Mouse (Mus musculus) midbrain, embryonic 12.5 days (tissue): ENCODE measurements around the gene Clic1. TPM values are rescaled to one million over a fixed set of nuclear protein-coding genes. Genes with fewer than 3 reads are reported as not detected.
A peak's percentile ranks its signal among the peaks of the same experiment; 100 is the strongest.
"Not testable (repeated sequence)": the region's sequence is repeated elsewhere in the genome, so short reads cannot be mapped to it uniquely, and the experiment has no call there.

ENCODE experiments used
- ATAC-seq: fragments of 200-750 bp; cut with Nextera tagmentation; 2 replicates; pipeline ENCODE4 v1.8.0; 2017; ENCODE audit warnings: low read depth, moderate TSS enrichment, moderate library complexity; ENCODE audit not compliant: low FRiP score
- H3K27ac ChIP-seq: fragments of 300-500 bp; sonication (generic); replicated peaks from 2 replicates; pipeline ENCODE4 v1.5.1; 2016; ENCODE audit warnings: mild to moderate bottlenecking
- H3K27me3 ChIP-seq: fragments of 300-500 bp; sonication (generic); 2 replicates; pipeline ENCODE4 v1.6.1; 2016; ENCODE audit warnings: mild to moderate bottlenecking
- H3K36me3 ChIP-seq: fragments of 300-500 bp; sonication (generic); 2 replicates; pipeline ENCODE4 v1.6.1; 2016
- H3K4me1 ChIP-seq: fragments of 300-500 bp; sonication (generic); 2 replicates; pipeline ENCODE4 v1.6.1; 2016
- H3K4me2 ChIP-seq: fragments of 300-500 bp; sonication (generic); replicated peaks from 2 replicates; pipeline ENCODE4 v1.6.1; 2016; ENCODE audit warnings: mild to moderate bottlenecking, moderate library complexity
- H3K4me3 ChIP-seq: fragments of 300-500 bp; sonication (generic); 2 replicates; pipeline ENCODE4 v1.5.1; 2016; ENCODE audit warnings: mild to moderate bottlenecking
- H3K9ac ChIP-seq: fragments of 300-500 bp; sonication (generic); replicated peaks from 2 replicates; pipeline ENCODE4 v1.6.1; 2016; ENCODE audit warnings: mild to moderate bottlenecking, moderate library complexity
- H3K9me3 ChIP-seq: fragments of 300-500 bp; sonication (generic); 2 replicates; pipeline ENCODE4 v1.6.1; 2016; ENCODE audit warnings: mild to moderate bottlenecking
- WGBS: fragments of 180-500 bp; shearing (Covaris S2); methylation state at CpG from one replicate; pipeline ENCODE4 v1.1.7; 2016; 5-methylcytosine and 5-hydroxymethylcytosine counted together
- polyA plus RNA-seq: library from polyadenylated mRNA; unstranded; fragments of >200 nt; fragmentation: Nextera tagmentation; extraction: Ambion mirVana; gene quantifications from 2 replicates; pipeline ENCODE4 v1.2.1, GENCODE M21; 2016

The Clic1 gene
- polyA plus RNA-seq, 1 experiment from 2014 or later = 165 TPM

DNA sequence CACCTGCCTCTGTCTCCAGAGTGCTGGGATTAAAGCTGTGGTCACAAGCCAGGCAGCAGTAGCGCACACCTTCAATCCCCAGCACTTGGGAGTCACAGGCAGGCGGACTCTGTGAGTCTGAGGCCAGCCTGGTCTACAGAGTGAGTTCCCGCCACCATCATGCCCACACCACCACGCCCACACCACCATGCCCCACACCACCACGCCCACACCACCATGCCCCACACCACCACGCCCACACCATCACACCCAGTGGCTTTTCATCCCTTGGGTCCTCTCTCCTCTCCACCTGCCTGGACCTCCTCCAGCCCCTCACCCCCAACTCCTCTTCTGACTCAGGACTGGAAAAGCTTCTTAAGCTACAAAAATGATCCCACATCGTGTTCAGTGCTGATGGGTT lies 17.9 kb upstream of the Clic1 start:
- Histone ChIP-seq H3K27me3 (no peaks in the 10 kb centered on the region; the same call in 1 of the 2 replicates), H3K4me3 (no peak overlapping the region), H3K4me1 (peaks cover 22% of the 10 kb centered on the region), H3K27ac (no peak overlapping the region), H3K4me2 (no peak overlapping the region), H3K9me3 (no peaks in the 10 kb centered on the region), H3K36me3 (no peaks in the 10 kb centered on the region), H3K9ac (no peak overlapping the region)
- WGBS = 91% methylated on average over 7 of the region's 7 CpGs
- ATAC-seq = no peak

- H3K36me3 ChIP-seq = no peaks in the 10 kb centered on the region
- no peaks in the 10 kb centered on the region for H3K9me3 ChIP-seq
- H3K4me2 ChIP-seq = no peak overlapping the region
- ATAC-seq = no peak
- WGBS = 78% methylated on average over 8 of the region's 8 CpGs
- no peak overlapping the region for H3K27ac ChIP-seq
- H3K27me3 ChIP-seq = no peaks in the 10 kb centered on the region; the same call in 1 of the 2 replicates
- H3K4me1 ChIP-seq = peaks cover 17% of the 10 kb centered on the region
- no peak overlapping the region for H3K9ac ChIP-seq
- H3K4me3 ChIP-seq = no peak overlapping the region
Observed at GRCm38 (mm10) chr17:35032323-35032870, 17.4 kb upstream of the Clic1 start.

- ATAC-seq, H3K36me3 ChIP-seq: not testable (repeated sequence)
Observed at GRCm38 (mm10) chr17:35033703-35034102, 16.1 kb upstream of the Clic1 start.

DNA sequence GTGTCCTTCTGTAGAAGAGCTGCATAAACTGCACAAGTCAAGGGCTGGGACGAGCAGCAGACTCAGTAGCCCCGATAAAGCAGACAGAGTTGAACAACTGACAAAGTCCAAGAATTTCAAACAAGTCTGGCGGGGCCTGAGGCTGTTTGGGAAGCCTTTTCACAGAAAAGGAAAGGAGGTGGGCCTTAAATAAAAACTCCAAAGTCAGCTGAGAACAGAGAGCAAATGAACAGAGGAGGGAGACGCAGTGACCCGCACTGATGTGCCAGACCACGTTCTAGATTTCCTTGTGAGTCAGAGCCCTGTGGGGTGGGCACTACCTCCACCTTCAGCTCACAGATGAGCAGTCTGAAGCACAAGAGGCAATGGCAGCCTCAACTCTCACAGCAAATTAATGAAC lies 14.9 kb upstream of the Clic1 start:
- no peak overlapping the region for H3K4me3 ChIP-seq
- H3K9me3 ChIP-seq = no peaks in the 10 kb centered on the region
- H3K4me1 ChIP-seq = peaks cover 5% of the 10 kb centered on the region
- 82% methylated on average over 6 of the region's 6 CpGs for WGBS
- ATAC-seq = no peak
- no peak overlapping the region for H3K27ac ChIP-seq
- H3K9ac ChIP-seq = no peak overlapping the region
- no peaks in the 10 kb centered on the region; the same call in 1 of the 2 replicates for H3K27me3 ChIP-seq
- no peak overlapping the region for H3K4me2 ChIP-seq
- H3K36me3 ChIP-seq = no peaks in the 10 kb centered on the region

More at GRCm38 (mm10) chr17:35033703-35034102, 16.1 kb upstream of the Clic1 start:
- not testable (repeated sequence) for H3K4me2 ChIP-seq, H3K9me3 ChIP-seq, H3K9ac ChIP-seq, H3K4me3 ChIP-seq, H3K27me3 ChIP-seq, H3K27ac ChIP-seq, H3K4me1 ChIP-seq
- 57% methylated on average over 1 of the region's 1 CpGs for WGBS

GRCm38 (mm10) chr17:35039121-35039873 lies 10.5 kb upstream of the Clic1 start:
- H3K9me3 ChIP-seq = no peaks in the 10 kb centered on the region
- 88% methylated on average over 11 of the region's 11 CpGs for WGBS
- H3K4me2 ChIP-seq = no peak overlapping the region
- ATAC-seq = no peak
- no peaks in the 10 kb centered on the region for H3K36me3 ChIP-seq
- no peak overlapping the region for H3K9ac ChIP-seq
- no peak overlapping the region for H3K4me3 ChIP-seq
- H3K4me1 ChIP-seq = no peaks in the 10 kb centered on the region
- no peak overlapping the region for H3K27ac ChIP-seq
- no peaks in the 10 kb centered on the region for H3K27me3 ChIP-seq

GRCm38 (mm10) chr17:35043794-35044193 lies 6.0 kb upstream of the Clic1 start:
- no peak overlapping the region for H3K27ac ChIP-seq
- peaks cover 30% of the 10 kb centered on the region for H3K4me1 ChIP-seq
- WGBS = 89% methylated on average over 4 of the region's 4 CpGs
- no peaks in the 10 kb centered on the region for H3K9me3 ChIP-seq
- H3K36me3 ChIP-seq = no peaks in the 10 kb centered on the region
- no peak overlapping the region for H3K9ac ChIP-seq
- no peak for ATAC-seq
- no peaks in the 10 kb centered on the region for H3K27me3 ChIP-seq
- no peak overlapping the region for H3K4me3 ChIP-seq
- no peak overlapping the region for H3K4me2 ChIP-seq

GRCm38 (mm10) chr17:35044904-35045806 lies 4.6 kb upstream of the Clic1 start:
- ATAC-seq = no peak
- peak overlapping the region; percentile 53; the same call in 1 of the 2 replicates for H3K4me3 ChIP-seq
- H3K27ac ChIP-seq = no peak overlapping the region
- H3K9ac ChIP-seq = peak overlapping the region; percentile 81; the same call in 1 of the 2 replicates
- WGBS = 92% methylated on average over 7 of the region's 7 CpGs
- no peaks in the 10 kb centered on the region for H3K9me3 ChIP-seq
- H3K4me1 ChIP-seq = peaks cover 44% of the 10 kb centered on the region
- peak overlapping the region; percentile 91 for H3K4me2 ChIP-seq
- no peaks in the 10 kb centered on the region for H3K27me3 ChIP-seq
- H3K36me3 ChIP-seq = no peaks in the 10 kb centered on the region

GRCm38 (mm10) chr17:35045807-35046680 lies 3.7 kb upstream of the Clic1 start:
- H3K4me3 ChIP-seq = peak overlapping the region; percentile 53
- 7% methylated on average over 43 of the region's 48 CpGs for WGBS
- H3K9me3 ChIP-seq = no peaks in the 10 kb centered on the region
- ATAC-seq = peak; percentile 75
- peak overlapping the region; percentile 91 for H3K4me2 ChIP-seq
- H3K36me3 ChIP-seq = no peaks in the 10 kb centered on the region
- peak overlapping the region; percentile 81 for H3K9ac ChIP-seq
- H3K4me1 ChIP-seq = peaks cover 48% of the 10 kb centered on the region
- H3K27me3 ChIP-seq = no peaks in the 10 kb centered on the region
- H3K27ac ChIP-seq = peak overlapping the region; percentile 79

DNA sequence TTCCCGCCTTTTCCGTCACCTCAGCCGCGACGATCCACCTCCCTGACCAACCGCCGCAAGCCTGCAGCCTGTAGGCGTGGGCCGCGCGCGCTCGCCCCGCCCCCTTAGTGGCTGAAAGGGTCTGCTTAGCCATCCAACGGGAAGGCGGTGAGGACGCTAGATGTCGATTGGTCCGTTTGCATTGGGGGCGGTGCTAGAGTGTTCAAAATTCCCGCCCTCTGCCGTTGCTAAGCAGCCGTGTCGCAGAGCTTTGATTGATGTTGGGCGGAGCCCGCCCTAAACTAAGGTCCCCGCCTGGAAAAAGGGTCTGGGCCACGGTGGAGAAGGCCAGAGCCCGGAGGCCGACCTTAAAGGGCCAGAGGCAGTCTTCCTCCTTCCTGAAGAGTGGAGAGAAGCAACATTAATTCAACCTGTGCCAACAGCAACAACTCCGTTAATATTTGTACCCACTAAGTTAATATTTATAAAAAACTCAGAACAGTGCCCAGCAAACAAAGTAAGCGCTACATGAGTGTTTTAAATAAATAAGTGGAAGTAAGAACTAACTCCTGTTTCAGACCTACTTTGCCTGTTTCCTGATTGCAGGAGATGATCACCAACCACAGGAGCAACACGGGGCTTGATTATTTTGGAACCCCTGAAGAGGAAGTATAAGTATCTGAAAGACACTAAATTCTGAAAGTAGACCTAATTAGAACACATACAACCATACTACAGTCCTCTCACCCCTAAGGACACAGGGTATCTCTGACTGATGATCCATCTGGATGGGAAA lies 2.9 kb upstream of the Clic1 start, which contains the start of gene Msh5:
Gene Msh5 (minus strand): TSS at position 65 of the 775 bp plus-strand sequence.
- Histone ChIP-seq H3K9me3 (no peaks in the 10 kb centered on the region), H3K4me3 (peak within 1 kb of the TSS; percentile 53), H3K27ac (peak within 1 kb of the TSS; percentile 79), H3K27me3 (no peaks in the 10 kb centered on the region), H3K36me3 (no peaks in the 10 kb centered on the region), H3K4me1 (peaks cover 52% of the 10 kb centered on the region), H3K4me2 (peak within 1 kb of the TSS; percentile 91), H3K9ac (peak within 1 kb of the TSS; percentile 81)
- 2% methylated on average over 33 of the region's 33 CpGs for WGBS
- ATAC-seq = peak; percentile 98

DNA sequence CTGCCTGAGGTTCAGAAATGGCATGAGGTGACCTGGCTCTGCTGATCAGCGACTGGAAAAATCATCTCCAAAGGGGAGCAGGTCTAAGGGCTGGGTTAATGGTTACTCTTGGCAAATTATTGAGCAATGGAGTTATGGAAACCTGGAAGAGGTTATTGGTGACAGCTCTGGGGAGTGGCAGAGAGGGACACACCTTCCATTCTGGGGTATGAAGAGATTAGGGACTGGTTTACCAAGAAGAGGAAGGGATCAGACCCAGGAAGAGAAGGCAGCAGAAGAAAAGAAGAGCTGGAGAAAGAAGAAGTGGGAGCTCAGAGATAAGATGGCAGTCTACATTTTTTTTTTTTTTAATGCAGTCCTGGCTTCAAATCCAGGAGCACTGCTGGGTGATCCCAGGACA lies 2.1 kb upstream of the Clic1 start:
- H3K4me3 ChIP-seq = no peak overlapping the region
- no peaks in the 10 kb centered on the region for H3K27me3 ChIP-seq
- H3K4me1 ChIP-seq = peaks cover 61% of the 10 kb centered on the region
- H3K9me3 ChIP-seq = no peaks in the 10 kb centered on the region
- 57% methylated on average over 1 of the region's 1 CpGs for WGBS
- H3K27ac ChIP-seq = peak overlapping the region; percentile 61; the same call in 1 of the 2 replicates
- 0 out of 2 replicates have a peak, but pooled peaks cover under 1% of the 10 kb centered on the region for H3K36me3 ChIP-seq
- H3K4me2 ChIP-seq = no peak overlapping the region
- no peak overlapping the region for H3K9ac ChIP-seq
- no peak for ATAC-seq
